Mouse (Mus musculus) midbrain, embryonic 10.5 days (tissue): Measurements from ENCODE around the gene Immp2l. TPM values are rescaled to one million over a fixed set of nuclear protein-coding genes. Genes with fewer than 3 reads are reported as not detected.

Source experiments
- DNase-seq: peaks from one replicate; pipeline ENCODE4 v3.0.0-alpha.2; 2017; ENCODE audit warnings: low spot score
- H3K27ac ChIP-seq: fragments of 300-500 bp; sonication (generic); replicated peaks from 2 replicates; pipeline ENCODE4 v1.5.1; 2016; ENCODE audit warnings: mild to moderate bottlenecking
- H3K27me3 ChIP-seq: fragments of 300-500 bp; sonication (generic); 2 replicates; pipeline ENCODE4 v1.6.1; 2016; ENCODE audit warnings: low read depth, mild to moderate bottlenecking; ENCODE audit not compliant: poor library complexity, severe bottlenecking
- H3K36me3 ChIP-seq: fragments of 300-500 bp; sonication (generic); 2 replicates; pipeline ENCODE4 v1.6.1; 2016; ENCODE audit warnings: mild to moderate bottlenecking, moderate library complexity
- H3K4me1 ChIP-seq: fragments of 300-500 bp; sonication (generic); 2 replicates; pipeline ENCODE4 v1.6.1; 2016
- H3K4me3 ChIP-seq: fragments of 300-500 bp; sonication (generic); 2 replicates; pipeline ENCODE4 v1.5.1; 2016; ENCODE audit warnings: mild to moderate bottlenecking, moderate library complexity
- H3K9me3 ChIP-seq: fragments of 300-500 bp; sonication (generic); replicated peaks from 2 replicates; pipeline ENCODE4 v1.6.1; 2016; ENCODE audit warnings: mild to moderate bottlenecking
- WGBS: fragments of 180-500 bp; shearing (Covaris S2); methylation state at CpG from one replicate; pipeline ENCODE4 v1.1.7; 2016; 5-methylcytosine and 5-hydroxymethylcytosine counted together
- polyA plus RNA-seq: library from polyadenylated mRNA; unstranded; fragments of >200 nt; fragmentation: Nextera tagmentation; extraction: Ambion mirVana; gene quantifications from 2 replicates; pipeline ENCODE4 v1.2.1, GENCODE M21; 2016

Immp2l gene
- polyA plus RNA-seq, 1 experiment from 2014 or later = 12.0 TPM

DNA sequence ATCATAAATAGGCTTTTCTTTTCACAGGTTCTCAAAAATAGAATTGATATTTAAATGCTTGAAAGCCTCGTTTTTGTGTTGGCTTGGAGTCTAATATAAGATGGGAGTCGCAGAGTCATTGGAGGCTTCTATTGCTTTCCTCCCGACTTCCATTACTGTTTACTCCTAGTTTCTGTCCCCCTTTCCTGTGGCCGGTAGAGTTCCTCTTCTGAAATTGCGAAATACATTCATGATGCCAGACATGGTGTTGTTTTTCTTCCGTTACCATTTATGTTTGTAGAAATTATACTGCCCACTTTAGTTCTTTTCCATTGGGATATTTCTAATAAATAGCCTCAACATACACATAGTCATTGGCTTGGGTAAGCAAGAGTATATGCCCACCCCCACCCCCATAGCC lies 289.5 kb downstream of the Immp2l start:
- H3K27me3 ChIP-seq = no peaks in the 10 kb centered on the region

GRCm38 (mm10) chr12:41314811-41315461 lies 291.0 kb downstream of the Immp2l start:
- DNase-seq = peak; percentile 29
- Histone ChIP-seq H3K27me3 (no peaks in the 10 kb centered on the region), H3K27ac (peak overlapping the region; percentile 80), H3K4me1 (peaks cover 11% of the 10 kb centered on the region), H3K36me3 (no peaks in the 10 kb centered on the region), H3K9me3 (no peaks in the 10 kb centered on the region), H3K4me3 (peak overlapping the region; percentile 5; the same call in 1 of the 2 replicates)
- WGBS = 28% methylated on average over 11 of the region's 11 CpGs

More for the DNA sequence above, 289.5 kb downstream of the Immp2l start:
- Histone ChIP-seq H3K4me1 (peaks cover 11% of the 10 kb centered on the region), H3K36me3 (no peaks in the 10 kb centered on the region), H3K27ac (no peak overlapping the region), H3K4me3 (no peak overlapping the region), H3K9me3 (no peaks in the 10 kb centered on the region)
- WGBS = 91% methylated on average over 6 of the region's 6 CpGs
- no peak for DNase-seq

GRCm38 (mm10) chr12:41315871-41316270 lies 292.0 kb downstream of the Immp2l start:
- DNase-seq = no peak
- no peaks in the 10 kb centered on the region for H3K27me3 ChIP-seq
- 90% methylated on average over 4 of the region's 4 CpGs for WGBS

DNA sequence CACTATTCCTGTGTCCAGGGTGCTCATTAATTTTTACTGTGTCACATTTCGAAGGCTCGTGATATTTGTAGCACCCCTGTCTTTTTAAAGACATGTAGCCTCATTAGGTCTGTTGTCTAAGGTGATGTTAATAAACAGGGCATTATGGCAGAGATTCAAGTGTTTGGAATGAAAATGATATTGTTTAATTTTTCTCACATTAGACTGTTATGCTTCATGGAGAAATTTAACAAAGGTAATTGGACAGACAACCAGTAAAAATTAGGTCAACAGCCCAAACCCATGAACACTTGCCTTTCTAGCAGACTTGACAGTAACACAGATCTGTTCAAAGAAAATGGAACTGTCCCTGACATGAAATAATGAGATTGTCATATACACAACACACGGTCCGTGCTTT lies 292.5 kb downstream of the Immp2l start:
- H3K4me3 ChIP-seq = no peak overlapping the region
- no peak overlapping the region for H3K27ac ChIP-seq
- DNase-seq = no peak
- H3K36me3 ChIP-seq = no peaks in the 10 kb centered on the region
- H3K9me3 ChIP-seq = no peaks in the 10 kb centered on the region
- 92% methylated on average over 4 of the region's 4 CpGs for WGBS
- peaks cover 11% of the 10 kb centered on the region for H3K4me1 ChIP-seq
- H3K27me3 ChIP-seq = no peaks in the 10 kb centered on the region

More at GRCm38 (mm10) chr12:41315871-41316270, 292.0 kb downstream of the Immp2l start:
- Histone ChIP-seq H3K4me1 (peaks cover 11% of the 10 kb centered on the region), H3K27ac (no peak overlapping the region), H3K4me3 (no peak overlapping the region), H3K9me3 (no peaks in the 10 kb centered on the region), H3K36me3 (no peaks in the 10 kb centered on the region)

DNA sequence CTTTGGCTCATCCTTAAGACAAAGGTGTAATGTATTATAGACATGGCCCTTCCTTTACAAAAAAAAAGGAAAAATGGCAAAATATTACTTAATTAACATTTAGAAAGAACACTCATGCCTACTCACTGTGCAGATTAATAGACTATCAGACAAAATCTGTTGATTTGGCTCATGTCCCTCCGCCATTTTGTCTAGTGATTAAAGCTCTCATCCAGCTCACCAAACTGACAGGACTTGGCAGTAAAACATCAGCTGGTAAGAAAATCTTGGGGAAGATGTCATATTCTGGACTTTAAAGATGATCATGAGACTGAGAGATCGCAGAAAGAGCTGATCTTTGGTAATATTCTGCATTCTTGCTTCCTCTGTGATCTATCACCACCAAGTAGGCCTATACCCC lies 293.5 kb downstream of the Immp2l start:
- DNase-seq = no peak
- 94% methylated on average over 2 of the region's 2 CpGs for WGBS

GRCm38 (mm10) chr12:41322018-41322417 lies 298.1 kb downstream of the Immp2l start:
- no peak overlapping the region for H3K4me3 ChIP-seq
- H3K27ac ChIP-seq = no peak overlapping the region
- no peaks in the 10 kb centered on the region for H3K4me1 ChIP-seq
- no peaks in the 10 kb centered on the region for H3K9me3 ChIP-seq
- no peaks in the 10 kb centered on the region for H3K27me3 ChIP-seq
- DNase-seq = no peak
- H3K36me3 ChIP-seq = no peaks in the 10 kb centered on the region
- WGBS = 89% methylated on average over 1 of the region's 1 CpGs

More for the DNA sequence above, 293.5 kb downstream of the Immp2l start:
- Histone ChIP-seq H3K27me3 (no peaks in the 10 kb centered on the region), H3K4me1 (peaks cover 11% of the 10 kb centered on the region), H3K27ac (no peak overlapping the region), H3K4me3 (no peak overlapping the region), H3K36me3 (no peaks in the 10 kb centered on the region), H3K9me3 (no peaks in the 10 kb centered on the region)

DNA sequence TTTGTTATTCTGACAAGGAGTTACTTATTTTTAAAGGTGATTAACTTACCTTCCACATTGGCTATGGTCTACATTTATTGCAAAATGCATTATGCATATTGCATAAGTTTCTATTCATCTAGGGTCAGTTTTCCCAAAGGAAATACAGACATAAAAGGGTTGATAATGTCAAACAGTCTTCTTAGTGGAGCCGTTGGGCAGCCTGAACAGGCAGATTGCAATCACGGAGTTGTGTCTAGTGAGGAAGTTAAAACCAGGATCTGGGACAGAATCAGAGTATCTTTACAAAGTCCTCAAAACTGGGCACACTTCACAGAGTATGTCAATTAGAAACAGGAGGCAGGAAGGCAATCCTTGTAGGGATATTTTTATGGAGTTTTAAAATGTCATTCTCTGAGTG lies 300.5 kb downstream of the Immp2l start:
- Histone ChIP-seq H3K4me1 (no peaks in the 10 kb centered on the region), H3K9me3 (no peaks in the 10 kb centered on the region), H3K36me3 (no peaks in the 10 kb centered on the region), H3K27ac (no peak overlapping the region), H3K27me3 (no peaks in the 10 kb centered on the region), H3K4me3 (no peak overlapping the region)
- 82% methylated on average over 2 of the region's 2 CpGs for WGBS
- DNase-seq = no peak

GRCm38 (mm10) chr12:41325756-41326155 lies 301.9 kb downstream of the Immp2l start:
- no peak overlapping the region for H3K27ac ChIP-seq
- no peaks in the 10 kb centered on the region for H3K4me1 ChIP-seq
- no peaks in the 10 kb centered on the region for H3K9me3 ChIP-seq
- no peaks in the 10 kb centered on the region for H3K36me3 ChIP-seq
- DNase-seq = no peak
- whole genome bisulfite sequencing = 84% methylated on average over 2 of the region's 2 CpGs
- H3K4me3 ChIP-seq = no peak overlapping the region
- H3K27me3 ChIP-seq = no peaks in the 10 kb centered on the region

DNA sequence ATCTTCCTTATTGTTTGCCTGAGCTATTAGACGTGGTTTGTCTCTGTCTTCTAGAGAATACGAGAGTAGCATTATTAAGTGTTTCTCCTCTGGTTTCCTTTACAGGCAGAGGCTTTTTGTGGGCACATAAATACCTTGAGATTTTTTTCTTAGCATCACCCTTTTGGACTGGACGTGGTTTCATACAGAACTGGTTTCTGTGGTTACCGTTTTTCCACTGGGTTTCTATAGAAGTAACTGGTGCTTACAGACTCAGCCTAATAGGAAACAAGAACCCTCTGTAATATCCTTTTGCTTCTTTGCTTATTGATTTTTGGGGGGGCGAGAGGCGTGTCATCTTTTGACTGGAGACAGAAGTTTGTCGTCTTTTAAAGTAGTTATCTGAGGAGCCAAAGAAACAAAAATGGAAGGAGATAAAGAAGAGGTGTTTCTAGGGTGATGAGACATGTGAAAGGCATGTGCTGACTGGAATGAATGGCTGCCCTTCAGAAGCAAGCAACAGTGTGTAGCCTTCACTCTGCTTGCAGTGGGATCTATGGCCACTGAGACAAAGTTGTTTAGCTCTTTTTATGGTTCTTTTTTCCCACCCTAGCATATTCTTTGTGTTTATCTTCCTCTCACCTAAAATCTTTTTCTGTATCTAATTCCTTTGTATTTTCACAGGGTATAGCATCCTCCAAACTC lies 307.2 kb downstream of the Immp2l start:
- Histone ChIP-seq H3K27ac (no peak overlapping the region), H3K36me3 (no peaks in the 10 kb centered on the region), H3K4me3 (no peak overlapping the region), H3K27me3 (no peaks in the 10 kb centered on the region), H3K4me1 (peaks cover 4% of the 10 kb centered on the region; the same call in 1 of the 2 replicates), H3K9me3 (no peaks in the 10 kb centered on the region)
- no peak for DNase-seq
- WGBS = 79% methylated on average over 7 of the region's 7 CpGs

DNA sequence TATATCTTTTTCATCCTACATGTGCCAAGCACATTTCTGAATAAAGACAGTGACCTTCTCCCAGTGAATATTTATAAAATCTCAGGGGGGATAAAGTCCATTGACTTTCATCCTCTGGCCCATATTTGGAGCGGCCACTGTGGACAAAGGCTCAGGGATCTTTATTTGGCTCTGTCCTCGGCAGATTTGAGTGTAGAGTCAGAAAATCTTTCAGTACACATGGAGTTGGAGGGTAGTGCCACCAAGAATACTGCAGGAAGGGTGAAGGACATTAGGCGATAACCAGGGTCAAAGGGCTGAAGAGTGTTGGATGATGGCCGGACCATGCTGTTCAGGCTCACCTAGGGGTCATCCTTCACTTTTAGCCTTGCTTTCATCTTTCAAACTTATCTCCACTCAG lies 321.7 kb downstream of the Immp2l start:
- H3K27ac ChIP-seq = no peak overlapping the region
- 92% methylated on average over 4 of the region's 4 CpGs for WGBS
- DNase-seq = no peak
- no peaks in the 10 kb centered on the region for H3K27me3 ChIP-seq
- no peak overlapping the region for H3K4me3 ChIP-seq
- H3K36me3 ChIP-seq = no peaks in the 10 kb centered on the region
- H3K9me3 ChIP-seq = no peaks in the 10 kb centered on the region
- peaks cover 15% of the 10 kb centered on the region for H3K4me1 ChIP-seq

DNA sequence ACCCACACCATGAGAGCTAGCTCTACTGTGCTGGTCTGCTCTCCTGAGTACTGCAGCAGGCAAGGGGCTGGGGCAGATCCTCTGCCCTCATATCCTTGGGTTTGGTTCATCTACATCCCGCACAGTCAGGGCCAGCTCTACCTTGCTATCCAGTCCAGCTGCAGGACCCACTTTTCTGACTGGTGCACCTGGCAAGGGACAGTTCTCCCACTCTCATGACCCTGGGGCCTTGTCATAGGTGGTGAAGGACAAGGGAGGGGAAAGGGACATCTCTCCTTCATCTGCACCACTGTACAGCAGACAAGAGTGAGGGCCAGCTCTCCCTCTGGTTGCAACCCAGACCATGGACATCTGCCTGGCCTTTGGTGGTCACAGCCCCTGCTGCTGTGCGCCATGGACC lies 323.6 kb downstream of the Immp2l start:
- H3K27me3 ChIP-seq = no peaks in the 10 kb centered on the region
- no peak overlapping the region for H3K4me3 ChIP-seq
- WGBS = 93% methylated on average over 2 of the region's 2 CpGs
- no peaks in the 10 kb centered on the region for H3K36me3 ChIP-seq
- 0 out of 2 replicates have a peak, but pooled peaks cover 4% of the 10 kb centered on the region for H3K4me1 ChIP-seq
- DNase-seq = no peak
- H3K27ac ChIP-seq = no peak overlapping the region
- H3K9me3 ChIP-seq = no peaks in the 10 kb centered on the region

DNA sequence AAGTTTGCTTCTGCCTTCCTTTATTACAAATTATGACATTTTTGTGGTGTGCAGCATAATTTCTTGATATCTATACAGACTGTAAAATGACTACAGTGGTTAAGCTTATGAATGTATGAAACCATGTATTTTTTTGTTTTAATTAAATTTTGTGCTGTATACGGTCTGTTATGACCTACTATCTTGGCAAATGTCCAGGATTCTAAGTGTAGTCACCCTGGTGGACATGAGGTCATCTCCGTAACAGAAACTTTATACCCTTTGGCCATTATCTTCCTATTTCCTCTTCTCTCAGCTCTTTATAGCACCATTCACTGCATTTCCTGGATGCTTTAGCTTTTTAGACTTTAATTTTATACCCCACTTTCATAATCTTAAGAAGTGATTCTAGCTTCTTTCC lies 325.5 kb downstream of the Immp2l start:
- Histone ChIP-seq H3K36me3 (no peaks in the 10 kb centered on the region), H3K4me1 (0 out of 2 replicates have a peak, but pooled peaks cover 2% of the 10 kb centered on the region), H3K9me3 (no peaks in the 10 kb centered on the region), H3K27ac (no peak overlapping the region), H3K27me3 (no peaks in the 10 kb centered on the region), H3K4me3 (no peak overlapping the region)
- no peak for DNase-seq
- 86% methylated on average over 2 of the region's 2 CpGs for WGBS

GRCm38 (mm10) chr12:41349814-41350213 lies 325.9 kb downstream of the Immp2l start:
- no peak overlapping the region for H3K27ac ChIP-seq
- H3K9me3 ChIP-seq = no peaks in the 10 kb centered on the region
- H3K27me3 ChIP-seq = no peaks in the 10 kb centered on the region
- no peak for DNase-seq
- WGBS = 84% methylated on average over 2 of the region's 2 CpGs
- H3K4me3 ChIP-seq = no peak overlapping the region
- no peaks in the 10 kb centered on the region for H3K4me1 ChIP-seq
- no peaks in the 10 kb centered on the region for H3K36me3 ChIP-seq
